Mouse (Mus musculus): Measurements from ENCODE around the gene Rab11fip5. TPM values are rescaled to one million over a fixed set of nuclear protein-coding genes. Genes with fewer than 3 reads are reported as not detected.

Gene Rab11fip5
- polyA plus RNA-seq, 1 experiment from 2014 or later = 4.5 TPM

DNA sequence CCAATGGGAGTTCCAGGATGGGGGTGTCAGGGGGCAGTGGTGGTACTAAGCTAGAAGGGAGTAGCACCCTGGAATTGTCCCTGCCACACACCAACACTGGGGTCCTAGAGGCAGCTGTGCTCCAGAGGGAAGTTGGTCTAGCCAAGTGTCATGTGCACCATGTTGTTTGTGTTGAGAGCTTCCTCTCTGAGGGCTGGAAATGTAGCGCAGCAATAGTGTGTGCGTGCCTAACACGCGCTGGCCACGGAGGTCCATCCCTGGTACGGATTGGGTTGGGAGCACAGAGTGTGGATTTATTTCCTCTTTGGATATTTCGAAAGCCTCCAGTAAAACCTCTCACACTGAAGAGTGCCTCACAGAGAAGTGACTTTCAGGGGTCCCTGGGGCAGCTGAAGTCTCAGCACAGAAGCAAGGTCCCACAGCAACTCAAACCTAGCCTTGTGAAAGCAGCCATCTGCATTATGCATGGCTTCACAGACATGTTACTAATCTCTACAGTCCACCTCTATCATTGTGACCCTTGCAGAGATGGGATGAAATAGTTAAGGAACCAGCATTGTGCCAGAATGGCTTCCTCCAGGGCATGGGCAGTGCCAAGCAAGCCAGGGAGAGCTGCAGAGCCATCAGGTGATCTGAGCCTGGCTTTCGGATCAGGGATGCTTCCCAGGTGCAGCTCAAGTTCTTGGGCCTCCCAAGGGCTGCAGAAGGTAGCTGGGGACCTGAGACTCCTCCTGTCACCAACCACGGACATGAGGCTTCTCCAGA, 3.6 kb downstream of the Rab11fip5 start:
- H3K4me2 ChIP-seq (ENCODE audit: low read depth, low read length, severe bottlenecking) = no peak overlapping the region
- H3K27me3 ChIP-seq (ENCODE audit: control insufficient read depth, insufficient read depth, low read length) = no peaks in the 10 kb centered on the region; the same call in 1 of the 2 replicates
- 0 out of 2 replicates have a peak, but pooled peaks cover 2% of the 10 kb centered on the region for H3K4me1 ChIP-seq (replicated peaks; ENCODE audit: control insufficient read depth, insufficient read depth, low read length)
- no peak overlapping the region for H3K4me3 ChIP-seq (ENCODE audit: low read depth, low read length)
- H3K9me3 ChIP-seq (ENCODE audit: control insufficient read depth, low read length) = no peaks in the 10 kb centered on the region
- WGBS = 92% methylated on average over 9 of the region's 9 CpGs
- H3K27ac ChIP-seq (ENCODE audit: low read depth, low read length) = no peak overlapping the region
- ATAC-seq (replicated peaks; ENCODE audit: low FRiP score) (no peak), DNase-seq (ENCODE audit: low spot score) (no peak)
- H3K9ac ChIP-seq (ENCODE audit: low read length) = no peak overlapping the region
- no peaks in the 10 kb centered on the region for H3K36me3 ChIP-seq (ENCODE audit: control insufficient read depth, insufficient read depth, low read length)

DNA sequence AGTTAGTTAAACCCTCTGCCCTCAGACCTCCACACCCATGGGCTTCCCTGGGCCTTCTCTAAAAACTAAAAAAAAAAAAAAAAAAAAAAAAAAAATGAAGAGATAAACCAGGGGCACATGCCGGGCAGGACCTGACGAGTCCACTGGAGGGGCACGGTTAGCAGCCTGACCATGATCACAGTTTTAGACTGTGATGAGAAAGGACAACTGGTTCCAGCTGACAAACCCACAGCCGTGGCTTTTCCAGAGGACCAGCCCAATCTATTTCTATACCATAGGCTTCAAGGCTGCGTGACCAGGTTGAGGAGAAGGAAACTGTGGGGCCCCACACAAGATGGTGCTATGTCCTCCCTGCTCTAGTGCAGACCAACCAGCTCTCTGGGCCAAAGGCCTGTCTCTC, 4.4 kb downstream of the Rab11fip5 start:
- H3K9me3 ChIP-seq (ENCODE audit: control insufficient read depth, low read length) = no peaks in the 10 kb centered on the region
- 95% methylated on average over 5 of the region's 5 CpGs for WGBS
- no peak overlapping the region for H3K9ac ChIP-seq (ENCODE audit: low read length)
- 0 out of 2 replicates have a peak, but pooled peaks cover 2% of the 10 kb centered on the region for H3K4me1 ChIP-seq (replicated peaks; ENCODE audit: control insufficient read depth, insufficient read depth, low read length)
- no peak for DNase-seq (ENCODE audit: low spot score)
- H3K27me3 ChIP-seq (ENCODE audit: control insufficient read depth, insufficient read depth, low read length) = no peaks in the 10 kb centered on the region; the same call in 1 of the 2 replicates
- no peak overlapping the region for H3K27ac ChIP-seq (ENCODE audit: low read depth, low read length)
- no peaks in the 10 kb centered on the region for H3K36me3 ChIP-seq (ENCODE audit: control insufficient read depth, insufficient read depth, low read length)
- ATAC-seq (replicated peaks; ENCODE audit: low FRiP score) = no peak
- H3K4me2 ChIP-seq (ENCODE audit: low read depth, low read length, severe bottlenecking) = no peak overlapping the region
- H3K4me3 ChIP-seq (ENCODE audit: low read depth, low read length) = no peak overlapping the region

- no peaks in the 10 kb centered on the region for H3K36me3 ChIP-seq (ENCODE audit: control insufficient read depth, insufficient read depth, low read length)
- 87% methylated on average over 5 of the region's 5 CpGs for WGBS
- H3K9me3 ChIP-seq (ENCODE audit: control insufficient read depth, low read length) = no peaks in the 10 kb centered on the region
- no peak overlapping the region for H3K4me3 ChIP-seq (ENCODE audit: low read depth, low read length)
- DNase-seq (ENCODE audit: low spot score) (no peak), ATAC-seq (replicated peaks; ENCODE audit: low FRiP score) (no peak)
- H3K27me3 ChIP-seq (ENCODE audit: control insufficient read depth, insufficient read depth, low read length) = no peaks in the 10 kb centered on the region; the same call in 1 of the 2 replicates
- no peak overlapping the region for H3K9ac ChIP-seq (ENCODE audit: low read length)
- H3K4me2 ChIP-seq (ENCODE audit: low read depth, low read length, severe bottlenecking) = no peak overlapping the region
- H3K4me1 ChIP-seq (replicated peaks; ENCODE audit: control insufficient read depth, insufficient read depth, low read length) = 0 out of 2 replicates have a peak, but pooled peaks cover 2% of the 10 kb centered on the region
- no peak overlapping the region for H3K27ac ChIP-seq (ENCODE audit: low read depth, low read length)
Observed at GRCm38 (mm10) chr6:85369181-85369860, 5.1 kb downstream of the Rab11fip5 start.

GRCm38 (mm10) chr6:85368722-85369121, 5.7 kb downstream of the Rab11fip5 start:
- no peak overlapping the region for H3K9ac ChIP-seq (ENCODE audit: low read length)
- no peaks in the 10 kb centered on the region for H3K9me3 ChIP-seq (ENCODE audit: control insufficient read depth, low read length)
- no peak overlapping the region for H3K4me2 ChIP-seq (ENCODE audit: low read depth, low read length, severe bottlenecking)
- 67% methylated on average over 5 of the region's 5 CpGs for WGBS
- DNase-seq (ENCODE audit: low spot score) = no peak
- no peaks in the 10 kb centered on the region for H3K36me3 ChIP-seq (ENCODE audit: control insufficient read depth, insufficient read depth, low read length)
- H3K4me3 ChIP-seq (ENCODE audit: low read depth, low read length) = no peak overlapping the region
- H3K27ac ChIP-seq (ENCODE audit: low read depth, low read length) = no peak overlapping the region
- H3K4me1 ChIP-seq (replicated peaks; ENCODE audit: control insufficient read depth, insufficient read depth, low read length) = 0 out of 2 replicates have a peak, but pooled peaks cover 1% of the 10 kb centered on the region
- ATAC-seq (replicated peaks; ENCODE audit: low FRiP score) = no peak
- H3K27me3 ChIP-seq (ENCODE audit: control insufficient read depth, insufficient read depth, low read length) = no peaks in the 10 kb centered on the region; the same call in 1 of the 2 replicates

- Histone ChIP-seq H3K9ac (ENCODE audit: low read length) (no peak overlapping the region), H3K4me2 (ENCODE audit: low read depth, low read length, severe bottlenecking) (no peak overlapping the region), H3K4me3 (ENCODE audit: low read depth, low read length) (no peak overlapping the region), H3K36me3 (ENCODE audit: control insufficient read depth, insufficient read depth, low read length) (no peaks in the 10 kb centered on the region), H3K4me1 (replicated peaks; ENCODE audit: control insufficient read depth, insufficient read depth, low read length) (no peaks in the 10 kb centered on the region), H3K9me3 (ENCODE audit: control insufficient read depth, low read length) (no peaks in the 10 kb centered on the region), H3K27ac (ENCODE audit: low read depth, low read length) (no peak overlapping the region), H3K27me3 (ENCODE audit: control insufficient read depth, insufficient read depth, low read length) (no peaks in the 10 kb centered on the region; the same call in 1 of the 2 replicates)
- ATAC-seq (replicated peaks; ENCODE audit: low FRiP score) (no peak), DNase-seq (ENCODE audit: low spot score) (no peak)
- 79% methylated on average over 1 of the region's 1 CpGs for WGBS
Observed at GRCm38 (mm10) chr6:85368166-85368565, 6.3 kb downstream of the Rab11fip5 start.

- Histone ChIP-seq H3K9me3 (ENCODE audit: control insufficient read depth, low read length) (no peaks in the 10 kb centered on the region), H3K4me1 (replicated peaks; ENCODE audit: control insufficient read depth, insufficient read depth, low read length) (no peaks in the 10 kb centered on the region), H3K27me3 (ENCODE audit: control insufficient read depth, insufficient read depth, low read length) (no peaks in the 10 kb centered on the region), H3K4me2 (ENCODE audit: low read depth, low read length, severe bottlenecking) (no peak overlapping the region), H3K36me3 (ENCODE audit: control insufficient read depth, insufficient read depth, low read length) (no peaks in the 10 kb centered on the region), H3K9ac (ENCODE audit: low read length) (no peak overlapping the region), H3K27ac (ENCODE audit: low read depth, low read length) (no peak overlapping the region), H3K4me3 (ENCODE audit: low read depth, low read length) (no peak overlapping the region)
- ATAC-seq (replicated peaks; ENCODE audit: low FRiP score) (no peak), DNase-seq (ENCODE audit: low spot score) (no peak)
- 68% methylated on average over 1 of the region's 1 CpGs for WGBS
Observed at GRCm38 (mm10) chr6:85366387-85366786, 8.0 kb downstream of the Rab11fip5 start.

DNA sequence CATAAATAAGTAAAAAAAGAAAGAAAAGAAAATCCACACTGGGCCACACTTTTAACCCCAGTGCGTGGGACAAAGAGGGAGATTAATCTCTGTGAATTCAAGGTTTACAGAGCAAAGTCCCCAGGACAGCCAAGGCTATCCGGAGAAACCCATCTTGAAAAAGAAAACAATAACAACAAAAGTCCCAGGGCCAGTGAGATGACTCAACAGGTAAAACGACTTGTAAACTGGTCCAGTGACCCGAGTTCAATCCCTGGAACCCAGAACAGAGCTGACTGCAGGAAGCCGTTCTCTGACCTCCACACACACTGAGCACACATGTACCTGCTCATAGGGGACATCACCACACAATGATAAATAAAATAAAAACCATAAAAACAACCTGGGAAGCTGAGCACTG, 10.0 kb downstream of the Rab11fip5 start:
- DNase-seq (ENCODE audit: low spot score) (no peak), ATAC-seq (replicated peaks; ENCODE audit: low FRiP score) (no peak)
- no peaks in the 10 kb centered on the region for H3K9me3 ChIP-seq (ENCODE audit: control insufficient read depth, low read length)
- no peaks in the 10 kb centered on the region for H3K36me3 ChIP-seq (ENCODE audit: control insufficient read depth, insufficient read depth, low read length)
- H3K27ac ChIP-seq (ENCODE audit: low read depth, low read length) = no peak overlapping the region
- H3K4me3 ChIP-seq (ENCODE audit: low read depth, low read length) = no peak overlapping the region
- no peaks in the 10 kb centered on the region for H3K4me1 ChIP-seq (replicated peaks; ENCODE audit: control insufficient read depth, insufficient read depth, low read length)
- H3K4me2 ChIP-seq (ENCODE audit: low read depth, low read length, severe bottlenecking) = no peak overlapping the region
- H3K9ac ChIP-seq (ENCODE audit: low read length) = no peak overlapping the region
- WGBS = 78% methylated on average over 5 of the region's 5 CpGs
- no peaks in the 10 kb centered on the region for H3K27me3 ChIP-seq (ENCODE audit: control insufficient read depth, insufficient read depth, low read length)

DNA sequence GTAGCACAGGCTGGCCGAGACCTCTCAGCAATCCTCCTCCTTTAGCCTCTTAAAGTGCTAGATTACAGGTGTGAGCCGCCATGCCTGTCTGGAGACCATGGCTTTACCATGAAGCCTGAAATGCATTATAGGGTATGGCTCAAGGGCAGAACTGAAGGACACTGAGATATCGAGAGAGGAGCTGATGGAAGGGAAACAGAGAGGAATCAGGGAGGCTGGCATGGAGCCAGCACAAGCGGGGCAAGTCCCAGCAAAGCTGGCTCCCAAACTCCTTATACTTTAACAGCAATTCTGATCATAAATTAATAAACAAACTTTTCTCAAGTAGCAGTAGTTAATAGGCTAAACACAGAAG, 10.6 kb downstream of the Rab11fip5 start:
- H3K4me2 ChIP-seq (ENCODE audit: low read depth, low read length, severe bottlenecking) = no peak overlapping the region

More for the DNA sequence above, 10.6 kb downstream of the Rab11fip5 start:
- H3K4me3 ChIP-seq (ENCODE audit: low read depth, low read length) = no peak overlapping the region
- no peaks in the 10 kb centered on the region for H3K27me3 ChIP-seq (ENCODE audit: control insufficient read depth, insufficient read depth, low read length)
- no peak overlapping the region for H3K9ac ChIP-seq (ENCODE audit: low read length)
- H3K9me3 ChIP-seq (ENCODE audit: control insufficient read depth, low read length) = no peaks in the 10 kb centered on the region
- 94% methylated on average over 4 of the region's 4 CpGs for whole genome bisulfite sequencing
- no peaks in the 10 kb centered on the region for H3K36me3 ChIP-seq (ENCODE audit: control insufficient read depth, insufficient read depth, low read length)
- no peak overlapping the region for H3K27ac ChIP-seq (ENCODE audit: low read depth, low read length)
- ATAC-seq (replicated peaks; ENCODE audit: low FRiP score) = no peak
- no peak for DNase-seq (ENCODE audit: low spot score)
- no peaks in the 10 kb centered on the region for H3K4me1 ChIP-seq (replicated peaks; ENCODE audit: control insufficient read depth, insufficient read depth, low read length)

All from forebrain, embryonic 11.5 days (tissue).